Mouse (Mus musculus) embryonic facial prominence, embryonic 14.5 days (tissue): Measurements from ENCODE around the gene Zc3h7a. TPM values are rescaled to one million over a fixed set of nuclear protein-coding genes. Genes with fewer than 3 reads are reported as not detected.
"Not testable (repeated sequence)": the region's sequence is repeated elsewhere in the genome, so short reads cannot be mapped to it uniquely, and the experiment has no call there.

Experiments used
- ATAC-seq: fragments of 200-750 bp; cut with Nextera tagmentation; 2 replicates; pipeline ENCODE4 v1.8.0; 2017; ENCODE audit warnings: low read depth, moderate number of reproducible peaks, moderate TSS enrichment
- DNase-seq: peaks from one replicate; pipeline ENCODE4 v3.0.0-alpha.2; 2015; ENCODE audit warnings: low spot score
- H3K27ac ChIP-seq: fragments of 300-500 bp; sonication (generic); replicated peaks from 2 replicates; pipeline ENCODE4 v1.5.1; 2014; ENCODE audit warnings: low read depth, mild to moderate bottlenecking, low read length, moderate library complexity
- H3K27me3 ChIP-seq: fragments of 300-500 bp; sonication (generic); replicated peaks from 2 replicates; pipeline ENCODE4 v1.6.1; 2014; ENCODE audit warnings: low read length; ENCODE audit not compliant: control insufficient read depth, insufficient read depth
- H3K36me3 ChIP-seq: fragments of 300-500 bp; sonication (generic); 2 replicates; pipeline ENCODE4 v1.6.1; 2014; ENCODE audit warnings: low read length, mixed read lengths; ENCODE audit not compliant: control insufficient read depth, insufficient read depth
- H3K4me1 ChIP-seq: fragments of 300-500 bp; sonication (generic); 2 replicates; pipeline ENCODE4 v1.6.1; 2014; ENCODE audit warnings: antibody characterized with exemption, low read length; ENCODE audit not compliant: control insufficient read depth, insufficient read depth
- H3K4me2 ChIP-seq: fragments of 300-500 bp; sonication (generic); 2 replicates; pipeline ENCODE4 v1.6.1; 2014; ENCODE audit warnings: low read depth, mild to moderate bottlenecking, low read length, moderate library complexity, mixed read lengths
- H3K4me3 ChIP-seq: fragments of 300-500 bp; sonication (generic); 2 replicates; pipeline ENCODE4 v1.5.1; 2014; ENCODE audit warnings: low read depth, mild to moderate bottlenecking, low read length
- H3K9ac ChIP-seq: fragments of 300-500 bp; sonication (generic); 2 replicates; pipeline ENCODE4 v1.6.1; 2014; ENCODE audit warnings: low read depth, mild to moderate bottlenecking, low read length, moderate library complexity, mixed read lengths
- H3K9me3 ChIP-seq: fragments of 300-500 bp; sonication (generic); 2 replicates; pipeline ENCODE4 v1.6.1; 2016; ENCODE audit warnings: low read length; ENCODE audit not compliant: control insufficient read depth
- WGBS: fragments of 180-500 bp; shearing (Covaris S2); extraction: QIAGEN DNeasy Blood & Tissue Kit; methylation state at CpG from one replicate; pipeline ENCODE4 v1.1.7; 2014; 5-methylcytosine and 5-hydroxymethylcytosine counted together
- polyA plus RNA-seq: library from polyadenylated mRNA; unstranded; fragments of >200 nt; fragmentation: Nextera tagmentation; extraction: Ambion mirVana; gene quantifications from 2 replicates; pipeline ENCODE4 v1.2.1, GENCODE M21; 2014

The Zc3h7a gene
- polyA plus RNA-seq, 1 experiment from 2014 or later: 99.2 TPM

DNA sequence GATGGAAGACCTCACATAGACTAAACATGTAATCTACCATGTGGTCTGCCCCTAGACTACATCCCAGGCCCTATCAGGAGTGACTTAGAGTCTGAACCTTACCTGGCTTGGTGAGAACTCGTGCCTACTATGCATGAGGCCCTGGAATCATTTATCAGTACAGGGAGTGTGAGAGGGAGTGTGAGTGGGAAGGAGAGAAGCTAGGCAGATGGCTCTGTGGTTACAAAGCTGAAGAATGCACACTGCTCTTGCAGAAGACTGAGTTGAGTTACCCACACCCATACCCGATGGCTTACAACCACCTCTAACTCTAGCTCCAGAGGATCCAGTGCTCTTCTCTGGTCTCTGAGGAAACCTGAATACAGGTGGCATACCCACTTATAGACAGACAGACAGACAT lies 9.8 kb downstream of the Zc3h7a start:
- H3K9ac ChIP-seq: no peak overlapping the region
- H3K4me1 ChIP-seq: peaks cover 5% of the 10 kb centered on the region; the same call in 1 of the 2 replicates
- no peak overlapping the region for H3K4me2 ChIP-seq
- H3K27ac ChIP-seq: no peak overlapping the region
- 71% methylated on average over 2 of the region's 2 CpGs for WGBS
- no peaks in the 10 kb centered on the region for H3K9me3 ChIP-seq
- H3K27me3 ChIP-seq: no peaks in the 10 kb centered on the region
- ATAC-seq (no peak), DNase-seq (no peak)
- H3K4me3 ChIP-seq: no peak overlapping the region
- H3K36me3 ChIP-seq: peaks cover 10% of the 10 kb centered on the region

DNA sequence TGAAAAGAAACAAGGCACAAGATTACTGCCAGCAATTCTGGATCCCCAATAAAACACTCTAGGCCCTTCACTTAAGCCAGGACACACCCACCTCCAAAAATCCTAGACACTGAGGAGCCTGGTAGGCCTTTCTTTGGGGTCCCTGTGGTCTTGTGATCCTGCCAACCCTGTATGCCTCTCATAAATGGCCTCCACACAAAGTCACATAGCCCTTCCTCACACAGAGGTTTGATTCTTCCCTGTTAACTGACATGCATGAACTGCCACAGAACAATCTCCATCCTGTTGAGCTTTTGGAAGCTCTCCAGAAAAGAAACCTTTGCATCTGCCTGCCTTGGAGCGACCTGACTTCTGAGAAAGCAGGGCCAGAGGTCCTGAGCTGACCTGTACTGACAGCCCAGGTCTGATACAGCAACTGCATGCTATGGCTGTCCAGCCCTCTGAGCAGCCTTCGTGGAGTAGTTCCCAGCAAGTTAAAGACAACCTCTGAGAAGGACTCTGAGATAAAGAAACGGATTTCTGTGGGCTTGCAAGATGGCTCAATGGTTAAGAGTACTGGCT lies 11.4 kb downstream of the Zc3h7a start:
- H3K4me2 ChIP-seq: no peak overlapping the region
- WGBS: 75% methylated on average over 3 of the region's 3 CpGs
- peak overlapping the region; percentile 63 for H3K27ac ChIP-seq
- DNase-seq: peak; percentile 24
- H3K4me1 ChIP-seq: no peaks in the 10 kb centered on the region
- no peaks in the 10 kb centered on the region for H3K27me3 ChIP-seq
- H3K9me3 ChIP-seq: no peaks in the 10 kb centered on the region
- H3K36me3 ChIP-seq: peaks cover 19% of the 10 kb centered on the region
- H3K4me3 ChIP-seq: no peak overlapping the region
- ATAC-seq: 0 out of 2 replicates have a peak, but pooled peaks have one; percentile 12
- H3K9ac ChIP-seq: no peak overlapping the region

DNA sequence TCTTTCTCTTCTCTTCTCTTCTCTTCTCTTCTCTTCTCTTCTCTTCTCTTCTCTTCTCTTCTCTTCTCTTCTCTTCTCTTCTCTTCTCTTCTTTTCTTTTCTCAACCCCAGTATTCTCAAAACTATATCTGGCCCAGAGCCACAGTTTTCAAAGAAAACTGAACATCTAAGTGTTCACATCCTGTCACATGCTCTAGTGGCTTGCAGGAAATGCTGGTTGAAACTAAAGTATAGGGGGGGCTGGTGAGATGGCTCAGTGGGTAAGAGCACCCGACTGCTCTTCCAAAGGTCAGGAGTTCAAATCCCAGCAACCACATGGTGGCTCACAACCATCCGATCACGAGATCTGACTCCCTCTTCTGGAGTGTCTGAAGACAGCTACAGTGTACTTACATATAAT lies 18.5 kb downstream of the Zc3h7a start:
- not testable (repeated sequence) for H3K27me3 ChIP-seq, ATAC-seq
- WGBS: 68% methylated on average over 1 of the region's 3 CpGs

DNA sequence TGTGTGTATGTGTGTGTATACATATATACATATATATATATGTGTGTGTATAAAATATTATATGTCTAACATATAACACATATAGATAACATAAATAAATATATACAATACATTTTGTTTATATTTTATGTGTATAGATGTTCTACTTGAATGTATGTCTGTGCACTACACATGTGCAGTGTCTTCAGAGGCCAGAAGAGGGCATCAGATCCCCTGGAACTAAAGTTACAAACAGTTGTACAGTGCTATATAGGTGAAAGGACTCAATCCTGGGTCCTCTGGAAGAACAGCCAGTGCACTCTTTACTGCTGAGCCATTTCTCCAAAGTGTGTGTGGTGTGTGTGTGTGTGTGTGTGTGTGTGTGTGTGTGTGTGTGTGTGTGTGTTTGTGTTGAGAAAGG lies 21.7 kb downstream of the Zc3h7a start:
- Histone ChIP-seq H3K4me2 (no peak overlapping the region), H3K27me3 (no peaks in the 10 kb centered on the region), H3K36me3 (peaks cover 83% of the 10 kb centered on the region), H3K4me1 (no peaks in the 10 kb centered on the region), H3K27ac (no peak overlapping the region), H3K9ac (no peak overlapping the region), H3K4me3 (no peak overlapping the region), H3K9me3 (no peaks in the 10 kb centered on the region)
- DNase-seq: no peak
- no peak for ATAC-seq

More for the DNA sequence above, 18.5 kb downstream of the Zc3h7a start:
- DNase-seq, H3K9me3 ChIP-seq, H3K4me1 ChIP-seq, H3K27ac ChIP-seq, H3K9ac ChIP-seq, H3K4me3 ChIP-seq, H3K4me2 ChIP-seq: not testable (repeated sequence)
- H3K36me3 ChIP-seq: peaks cover 81% of the 10 kb centered on the region

DNA sequence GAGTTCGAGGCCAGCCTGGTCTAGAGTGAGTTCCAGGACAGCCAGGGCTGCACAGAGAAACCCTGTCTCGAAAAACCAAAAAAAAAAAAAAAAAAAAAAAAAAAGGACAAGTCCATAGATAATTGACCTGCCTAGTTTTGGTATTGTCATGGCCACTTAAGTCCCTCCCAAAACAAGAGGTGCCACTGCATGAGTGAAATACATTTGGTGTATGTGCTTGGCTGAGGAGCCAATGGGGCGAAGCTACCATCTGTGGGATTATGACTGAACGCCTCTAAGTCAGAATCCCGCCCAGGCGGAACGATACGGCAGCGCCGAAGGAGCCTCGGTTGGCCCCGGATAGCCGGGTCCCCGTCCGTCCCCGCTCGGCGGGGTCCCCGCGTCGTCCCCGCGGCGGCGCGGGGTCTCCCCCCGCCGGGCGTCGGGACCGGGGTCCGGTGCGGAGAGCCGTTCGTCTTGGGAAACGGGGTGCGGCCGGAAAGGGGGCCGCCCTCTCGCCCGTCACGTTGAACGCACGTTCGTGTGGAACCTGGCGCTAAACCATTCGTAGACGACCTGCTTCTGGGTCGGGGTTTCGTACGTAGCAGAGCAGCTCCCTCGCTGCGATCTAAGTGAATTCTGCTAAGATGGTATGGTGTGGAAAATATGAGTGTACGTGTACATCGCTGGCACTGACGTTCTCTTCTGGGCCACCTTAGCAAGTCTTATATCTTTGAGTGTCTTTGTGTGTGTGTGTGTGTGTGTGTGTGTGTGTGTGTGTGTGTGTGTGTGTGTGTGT lies 32.3 kb downstream of the Zc3h7a start:
- H3K9me3 ChIP-seq, H3K4me1 ChIP-seq, ATAC-seq, H3K27ac ChIP-seq, H3K27me3 ChIP-seq, H3K4me2 ChIP-seq, DNase-seq, H3K4me3 ChIP-seq, H3K9ac ChIP-seq: not testable (repeated sequence)
- 30% methylated on average over 52 of the region's 56 CpGs for WGBS
- H3K36me3 ChIP-seq: peaks cover 86% of the 10 kb centered on the region

DNA sequence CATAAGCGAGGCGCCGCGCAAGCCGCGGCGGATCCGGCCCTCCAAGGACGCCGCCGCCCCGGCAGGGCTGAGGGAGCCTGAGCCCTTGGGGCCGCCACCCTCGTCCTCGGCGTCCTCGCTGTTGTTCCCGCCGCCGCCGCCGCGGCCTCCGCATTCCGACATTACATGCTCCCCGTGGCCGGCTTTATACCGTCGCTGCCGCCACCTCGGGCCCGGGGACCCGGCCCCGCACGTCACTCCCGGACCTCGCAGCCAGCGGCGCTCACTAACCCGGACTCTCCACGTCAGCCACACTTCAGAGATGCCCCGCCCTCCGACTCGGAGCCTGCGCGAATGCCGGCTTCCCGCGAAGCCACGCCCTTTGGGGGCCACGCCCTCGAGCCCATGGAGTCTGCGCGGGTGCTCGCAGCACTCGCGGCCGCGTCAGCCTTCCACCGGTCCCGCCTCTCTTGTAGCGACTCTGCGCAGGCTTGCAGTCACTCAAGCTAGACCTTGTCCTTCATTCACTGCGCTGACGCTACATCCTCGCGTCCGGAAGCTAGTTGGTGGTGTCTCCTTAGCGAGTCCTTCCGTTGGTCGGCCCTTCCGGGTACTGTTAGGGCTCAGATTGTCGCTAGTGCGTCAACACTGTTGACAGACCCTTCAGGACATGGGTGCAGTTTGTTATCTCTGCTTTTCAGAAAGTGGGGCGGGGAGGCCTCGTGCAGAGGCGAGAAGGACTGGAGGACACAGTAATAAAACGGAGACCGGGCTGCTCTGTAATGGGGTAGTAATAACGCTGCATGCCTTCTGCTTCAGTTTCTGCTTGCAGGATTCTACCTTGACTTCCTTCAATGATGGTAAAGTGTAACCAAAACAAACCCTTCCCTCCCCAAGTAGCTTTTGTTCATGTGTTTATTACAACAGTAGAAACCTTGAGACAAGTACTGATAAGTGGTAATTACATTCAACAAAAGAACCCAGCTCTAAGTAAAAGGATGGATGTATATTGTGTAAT lies 41.5 kb downstream of the Zc3h7a start, which contains the start of gene Txndc11:
TSS of gene Txndc11 (minus strand) at position 303 of the 997 bp plus-strand sequence.
- Histone ChIP-seq H3K27me3 (no peaks in the 10 kb centered on the region), H3K4me1 (peaks cover 9% of the 10 kb centered on the region; the same call in 1 of the 2 replicates), H3K4me2 (peak within 1 kb of the TSS; percentile 66), H3K27ac (peak within 1 kb of the TSS; percentile 92), H3K4me3 (peak within 1 kb of the TSS; percentile 95), H3K9me3 (no peaks in the 10 kb centered on the region), H3K36me3 (peaks cover 36% of the 10 kb centered on the region), H3K9ac (peak within 1 kb of the TSS; percentile 94)
- WGBS: 2% methylated on average over 46 of the region's 80 CpGs
- peak; percentile 99 for ATAC-seq
- DNase-seq: peak; percentile 99

DNA sequence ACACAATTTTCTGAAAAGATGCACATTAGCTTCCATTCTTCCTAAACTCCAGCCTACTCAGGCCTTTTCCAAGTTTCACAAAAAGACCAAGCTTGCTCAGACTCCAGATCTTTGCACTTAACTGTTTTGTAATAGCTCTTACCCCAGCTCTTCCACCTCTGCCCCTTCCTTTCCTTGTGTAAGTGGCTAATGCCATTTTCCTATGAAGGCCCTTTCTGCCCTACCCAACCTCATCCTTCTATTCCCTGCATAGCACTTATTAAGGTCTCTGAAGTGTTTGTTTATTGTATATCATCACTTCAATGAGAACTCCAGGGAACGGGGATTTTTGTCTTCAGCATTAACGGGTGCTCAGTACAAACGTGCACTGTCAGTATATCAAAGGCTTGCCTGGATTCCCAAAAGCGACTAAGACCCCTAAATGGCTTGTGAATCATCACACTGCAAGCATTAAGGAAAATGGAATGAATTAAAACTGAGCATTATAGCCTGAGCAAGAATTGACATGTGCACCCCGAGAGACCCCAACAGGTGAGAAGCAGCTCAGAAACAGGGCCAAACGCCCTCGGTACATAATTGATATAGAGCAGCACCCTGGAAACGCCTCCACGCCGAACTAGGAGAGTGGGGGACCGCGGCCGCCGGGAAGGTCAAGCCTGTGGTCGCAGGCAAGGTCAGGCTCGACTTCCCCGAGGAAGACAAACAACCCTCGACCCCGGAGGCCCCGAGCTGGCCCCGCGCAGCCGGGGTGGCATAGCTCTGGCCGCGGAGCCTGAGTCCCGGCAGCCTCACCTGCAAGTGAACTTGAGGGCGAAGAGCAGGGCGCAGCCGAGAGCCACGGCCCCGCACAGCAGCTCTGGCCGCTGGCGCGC lies 42.5 kb downstream of the Zc3h7a start:
- DNase-seq (peak; percentile 5), ATAC-seq (peak; percentile 0; the same call in 1 of the 2 replicates)
- peak overlapping the region; percentile 95 for H3K4me3 ChIP-seq
- H3K36me3 ChIP-seq: peaks cover 27% of the 10 kb centered on the region
- no peaks in the 10 kb centered on the region for H3K27me3 ChIP-seq
- H3K9me3 ChIP-seq: no peaks in the 10 kb centered on the region
- peak overlapping the region; percentile 59 for H3K4me2 ChIP-seq
- WGBS: 1% methylated on average over 19 of the region's 34 CpGs
- peaks cover 9% of the 10 kb centered on the region; the same call in 1 of the 2 replicates for H3K4me1 ChIP-seq
- peak overlapping the region; percentile 92 for H3K27ac ChIP-seq
- peak overlapping the region; percentile 94 for H3K9ac ChIP-seq
